Mouse (Mus musculus): ENCODE results near the gene Fam53b.

Fam53b gene

DNA sequence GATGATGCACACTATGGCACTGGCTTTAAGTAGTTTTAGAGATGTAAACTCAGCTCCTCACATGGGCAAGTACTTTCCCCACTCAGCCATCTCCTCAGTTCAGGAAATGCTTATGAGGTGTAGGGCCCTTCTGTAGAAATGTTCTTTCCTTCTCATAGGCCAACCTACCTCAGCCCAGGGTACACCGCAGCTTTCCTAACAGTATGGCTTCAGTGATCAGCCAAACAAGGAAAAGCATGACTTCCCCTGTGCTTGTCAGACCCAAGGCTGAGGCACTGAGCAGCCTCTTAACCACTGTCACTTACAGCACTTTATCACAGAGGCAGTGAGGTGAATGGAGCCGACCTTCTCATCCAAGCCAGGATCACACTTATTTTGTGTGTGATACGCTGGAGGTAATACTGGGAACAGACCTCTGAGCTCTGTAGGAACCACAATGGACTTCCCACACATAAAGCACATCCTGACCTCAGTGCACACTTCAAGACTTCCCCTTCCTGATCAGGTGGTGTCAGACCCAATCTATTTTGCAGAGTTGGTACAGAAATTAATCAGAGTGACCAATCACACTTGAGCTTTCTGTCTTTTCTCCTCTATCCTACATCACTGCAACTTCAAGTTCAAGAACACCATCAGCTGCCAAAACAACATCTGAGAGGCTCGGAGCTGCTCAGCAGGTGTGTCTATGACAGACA lies 26.0 kb downstream of the Fam53b start:
- no peak for DNase-seq

- no peak for DNase-seq
Observed at GRCm38 (mm10) chr7:132787022-132787421, 26.7 kb downstream of the Fam53b start.

GRCm38 (mm10) chr7:132786522-132786921 lies 27.2 kb downstream of the Fam53b start:
- no peak for DNase-seq

DNA sequence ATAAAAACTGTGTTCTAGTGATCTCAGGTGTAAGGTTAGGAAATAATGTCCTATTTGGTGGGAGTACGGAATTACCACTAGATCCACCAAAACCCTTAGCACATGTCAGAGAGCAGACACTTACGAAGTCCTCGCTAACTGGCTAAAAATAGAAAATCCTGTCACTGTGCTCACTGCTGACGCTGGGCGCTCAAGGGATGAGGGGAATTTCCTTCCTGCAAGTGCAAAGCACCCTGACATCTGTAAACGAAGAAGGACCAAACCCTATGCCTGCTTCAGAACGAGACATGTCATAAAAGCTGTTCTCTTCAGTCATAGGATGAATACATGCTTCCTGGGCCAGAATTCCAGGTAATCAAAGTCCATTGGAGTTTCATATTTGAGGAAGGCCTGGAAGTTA lies 27.7 kb downstream of the Fam53b start:
- DNase-seq, result no peak

GRCm38 (mm10) chr7:132784101-132784500 lies 29.6 kb downstream of the Fam53b start:
- no peak for DNase-seq

DNA sequence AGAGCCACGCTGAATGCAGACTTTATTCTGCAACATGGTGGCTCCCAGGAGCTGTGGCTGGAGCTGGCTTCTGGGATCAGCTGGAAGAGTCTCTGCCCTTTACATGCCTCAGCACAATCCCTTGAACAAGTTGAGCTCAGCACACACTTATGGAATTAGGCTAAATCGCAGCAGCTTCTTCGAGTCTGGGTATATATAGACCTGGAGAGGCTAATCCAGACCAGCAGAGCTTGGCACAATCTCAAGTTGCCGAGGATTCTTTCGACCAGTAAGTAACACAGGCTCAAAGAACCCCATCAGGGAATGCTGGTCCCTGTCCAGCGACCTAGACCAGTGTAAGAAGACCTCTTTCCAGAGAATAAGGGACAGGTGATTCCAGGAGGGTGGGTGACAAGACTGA lies 31.8 kb downstream of the Fam53b start:
- DNase-seq, result no peak

DNA sequence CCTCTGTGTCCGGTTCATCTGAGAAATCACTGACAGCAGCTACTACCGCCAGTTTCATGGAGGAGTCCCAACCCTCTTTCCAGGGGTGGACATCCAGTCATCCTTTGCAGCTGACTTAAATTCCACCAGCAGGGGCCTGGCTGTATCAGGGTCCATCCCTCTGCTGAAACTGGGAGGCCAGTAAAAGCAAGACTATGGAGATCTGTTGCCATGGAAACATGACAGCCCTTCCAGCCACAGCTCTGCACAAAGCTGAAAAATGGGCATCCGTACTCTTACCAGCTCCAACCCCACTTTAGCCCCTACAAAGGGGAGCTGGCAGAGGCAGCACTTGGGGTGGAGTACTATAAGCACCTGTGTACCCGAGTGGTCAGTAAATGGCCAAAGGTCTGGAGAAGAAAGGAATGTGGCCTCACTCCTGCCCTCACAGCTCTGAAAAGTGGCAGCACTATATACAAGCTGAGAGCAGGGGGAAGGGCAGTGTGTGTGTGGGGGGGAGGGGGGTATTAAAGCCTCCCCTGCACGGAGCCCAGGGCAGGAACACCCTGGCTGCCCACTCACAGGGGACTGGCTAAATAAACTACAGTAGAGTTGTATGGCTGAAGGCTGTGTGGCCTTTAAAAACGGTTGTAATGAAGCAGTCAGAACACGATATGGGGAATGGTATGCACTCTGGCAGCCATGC lies 32.4 kb downstream of the Fam53b start:
- DNase-seq, result no peak

- DNase-seq, result no peak
Observed at GRCm38 (mm10) chr7:132780611-132781010, 33.1 kb downstream of the Fam53b start.

DNA sequence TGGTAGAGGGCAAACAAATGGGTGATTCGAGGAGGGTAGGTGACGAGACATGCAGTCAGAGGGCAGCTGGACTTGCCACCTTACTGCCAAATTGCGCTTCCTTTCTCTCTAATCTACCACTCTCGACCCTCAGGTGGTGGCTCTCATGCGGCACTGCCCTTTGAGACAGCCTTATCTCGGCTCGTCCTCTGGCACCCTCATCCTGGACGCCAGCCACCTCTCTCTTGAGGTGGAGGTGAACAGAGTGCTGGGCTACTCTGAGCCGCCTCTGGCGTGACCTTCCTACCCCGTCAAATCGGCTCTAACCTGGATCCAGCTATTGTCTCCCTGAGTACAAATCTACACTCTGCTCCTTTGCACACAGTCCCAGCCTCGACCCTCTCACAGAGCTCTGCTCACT lies 35.1 kb downstream of the Fam53b start:
- no peak for DNase-seq

GRCm38 (mm10) chr7:132777728-132778453 lies 35.8 kb downstream of the Fam53b start:
- no peak for DNase-seq

- no peak for DNase-seq
Observed at GRCm38 (mm10) chr7:132777117-132777516, 36.6 kb downstream of the Fam53b start.

GRCm38 (mm10) chr7:132776338-132777111 lies 37.2 kb downstream of the Fam53b start:
- DNase-seq, result no peak

- DNase-seq, result no peak
Observed at GRCm38 (mm10) chr7:132775922-132776321, 37.8 kb downstream of the Fam53b start.

GRCm38 (mm10) chr7:132775333-132775732 lies 38.4 kb downstream of the Fam53b start:
- no peak for DNase-seq

DNA sequence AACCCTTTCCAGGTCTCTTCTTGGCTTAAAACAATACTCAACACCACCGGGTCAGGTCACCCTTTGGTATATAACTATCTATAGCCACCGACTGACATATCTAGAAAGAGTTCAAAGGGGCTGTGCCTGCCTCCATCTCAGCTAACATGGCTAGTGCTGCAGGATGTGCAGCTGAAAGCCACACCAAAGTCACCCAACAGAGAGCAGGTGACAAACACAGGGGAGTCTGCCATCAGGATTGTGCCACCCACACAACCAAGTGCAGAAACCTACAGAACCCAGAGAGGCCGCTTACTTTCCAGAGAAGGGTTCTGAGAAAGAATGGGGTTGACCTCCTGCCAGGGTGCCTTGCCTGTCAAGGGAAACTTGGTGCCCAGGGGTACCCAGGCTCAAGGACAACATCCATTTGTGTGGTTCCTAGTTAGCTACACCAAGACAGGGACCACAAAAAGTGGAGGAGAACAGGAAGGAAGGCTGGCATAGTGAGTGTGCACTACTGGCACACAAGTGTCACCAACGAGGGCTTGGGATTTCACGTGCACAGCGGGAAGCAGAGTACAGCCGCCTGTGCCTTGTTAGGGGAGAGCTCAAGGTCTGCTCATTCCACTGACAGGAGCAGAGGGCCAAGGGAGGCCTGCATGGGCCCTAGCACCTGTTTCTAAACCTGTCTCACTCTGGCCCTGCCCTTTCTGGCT lies 40.5 kb downstream of the Fam53b start:
- peak; percentile 23 to 61 for DNase-seq

DNA sequence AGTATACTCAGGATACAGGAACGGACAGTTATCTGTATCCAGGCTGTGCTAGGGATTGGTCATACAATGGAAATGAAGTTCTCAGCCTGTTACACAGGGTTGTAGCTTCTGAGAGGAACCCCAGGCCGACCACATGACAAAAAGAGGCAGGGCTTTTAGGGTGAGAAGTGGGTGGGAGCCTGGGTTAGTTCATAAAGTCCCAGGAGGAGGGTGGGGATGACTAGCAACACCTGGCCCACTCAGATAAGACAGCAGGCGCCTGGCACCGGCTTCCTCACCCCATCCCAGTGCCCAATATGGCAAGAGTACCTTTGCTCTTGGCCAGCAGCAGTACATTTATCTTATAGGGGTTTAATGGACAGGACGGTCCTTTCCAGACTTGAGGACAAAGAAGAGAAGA lies 41.2 kb downstream of the Fam53b start:
- peak in 1 of 2 experiments; percentile 29 for DNase-seq

DNA sequence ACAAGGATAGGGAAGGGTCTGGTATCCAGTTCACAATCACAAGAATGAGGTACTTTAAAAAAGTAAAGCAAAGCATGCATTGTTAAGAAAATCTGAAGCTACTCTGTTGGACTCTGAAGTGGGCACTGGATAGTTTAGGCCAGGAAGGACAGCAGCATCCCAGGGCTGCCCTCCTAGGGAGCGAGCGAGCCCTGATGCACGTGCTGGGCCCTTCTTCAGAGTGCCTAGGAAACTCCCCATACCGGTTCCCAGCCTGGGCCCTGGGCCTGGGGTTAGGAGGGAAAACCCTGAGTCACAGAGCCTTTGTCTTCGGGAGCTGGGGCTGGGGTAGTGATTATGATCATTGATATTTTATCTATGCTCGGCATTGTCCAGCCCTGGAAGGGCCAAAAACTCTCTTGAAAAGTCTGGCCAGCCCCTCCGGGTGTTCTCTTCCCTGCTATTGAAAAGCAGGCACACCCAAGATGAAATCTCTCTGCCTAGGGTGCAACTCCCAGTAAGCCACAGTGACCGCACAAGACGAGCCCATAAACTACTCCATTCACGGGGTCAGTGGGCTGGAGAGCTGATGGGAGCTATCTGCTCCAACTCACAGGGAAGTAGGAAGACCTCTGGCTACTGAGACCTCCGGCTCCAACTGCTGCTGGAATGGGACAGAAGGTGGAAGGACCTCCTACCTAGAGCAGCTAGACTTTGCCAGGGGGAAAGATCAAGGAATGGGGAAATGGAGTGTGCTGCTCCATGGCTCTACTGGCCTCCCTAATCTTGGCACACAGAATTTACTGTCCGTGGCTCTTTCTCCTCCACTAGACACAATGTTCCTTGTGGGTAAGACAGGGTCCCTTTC lies 45.0 kb downstream of the Fam53b start:
- no peak for DNase-seq

- no peak for DNase-seq
Observed at GRCm38 (mm10) chr7:132767999-132768370, 45.7 kb downstream of the Fam53b start.

DNA sequence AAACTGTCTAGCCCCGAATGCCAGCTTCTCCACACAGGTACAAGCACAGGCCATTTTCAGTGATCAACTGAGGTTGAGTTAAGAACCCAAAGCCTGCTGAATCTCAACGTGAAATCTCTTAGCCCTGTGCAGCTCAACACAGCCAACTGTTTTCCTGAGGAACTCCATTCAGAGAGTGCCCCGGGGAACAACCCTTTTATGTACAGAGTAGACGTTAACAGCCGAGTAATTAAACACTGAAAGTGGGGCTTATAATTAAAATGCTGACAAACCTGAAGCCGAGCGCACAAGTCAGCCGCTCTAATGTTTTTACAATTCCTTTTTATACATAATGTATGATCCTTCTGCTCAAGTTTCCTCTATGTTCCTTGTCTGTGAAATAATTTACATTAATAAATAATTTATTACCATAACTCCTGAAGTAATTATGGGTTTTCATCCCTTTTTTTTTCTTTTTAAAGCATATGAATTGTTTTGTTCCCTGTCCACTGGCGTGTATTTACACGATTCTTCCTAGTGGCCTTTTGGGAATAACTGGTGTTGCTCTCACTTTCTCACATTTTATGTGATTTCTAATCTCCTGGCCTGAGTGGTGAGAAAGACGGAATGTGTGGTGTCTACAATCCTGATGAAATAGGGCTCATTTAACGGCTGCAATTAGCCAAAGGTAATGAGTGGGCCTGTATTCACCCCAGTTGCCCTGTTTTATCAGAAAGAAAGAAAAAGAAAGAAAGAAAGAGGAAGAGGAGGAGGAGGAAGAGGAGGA lies 46.3 kb downstream of the Fam53b start:
- DNase-seq, result no peak

DNA sequence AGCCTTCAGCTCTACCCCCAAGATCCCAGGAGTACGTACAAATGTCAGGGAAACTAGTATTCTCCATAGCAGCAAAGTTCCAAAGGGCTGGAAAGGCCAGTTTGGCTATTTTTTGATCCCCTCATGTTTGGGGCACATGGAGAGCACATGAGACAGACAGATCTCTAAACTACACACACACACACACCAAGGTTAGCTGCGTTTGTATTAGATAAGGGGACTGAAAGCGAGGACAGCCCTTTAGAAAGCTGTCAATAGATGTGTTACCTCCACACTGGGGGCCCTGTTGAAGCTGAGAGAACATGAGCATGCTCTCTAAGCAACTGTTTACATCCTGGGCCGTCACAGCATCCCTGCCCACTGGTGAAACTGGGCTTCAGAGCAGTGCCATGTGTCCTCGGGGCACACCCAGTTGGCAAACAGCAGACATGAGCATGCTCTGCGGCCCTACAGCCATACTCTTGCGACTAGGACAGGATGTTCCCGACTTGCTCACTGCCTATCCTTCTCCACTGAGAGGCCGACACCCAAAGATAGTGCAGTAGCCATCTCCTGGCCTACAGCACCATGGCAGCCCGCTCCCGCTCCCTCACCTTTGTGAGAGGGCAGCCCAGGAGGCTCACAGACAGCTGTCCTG lies 47.3 kb downstream of the Fam53b start:
- no peak for DNase-seq

Data from thymus, adult 18-20 months (tissue).